Mouse (Mus musculus) G1E (cell line): ENCODE results near the gene Tspan13.

Source experiments
- CTCF ChIP-seq: IDR thresholded peaks from 2 replicates; pipeline ENCODE4 v1.5.1; 2012; ENCODE audit warnings: low read depth, low read length, inconsistent platforms, mixed read lengths
- GATA1 ChIP-seq: IDR thresholded peaks from 2 replicates; pipeline ENCODE4 v1.6.1; 2012; ENCODE audit warnings: borderline replicate concordance, low read length, inconsistent platforms, mixed read lengths
- GATA2 ChIP-seq: IDR thresholded peaks from 2 replicates; pipeline ENCODE4 v1.6.1; 2012; ENCODE audit warnings: low read depth, low read length, inconsistent platforms, borderline replicate concordance
- POLR2AphosphoS5 ChIP-seq: IDR thresholded peaks from 2 replicates; pipeline ENCODE4 v1.6.1; 2012; ENCODE audit warnings: low read depth, low read length, inconsistent platforms; ENCODE audit not compliant: insufficient replicate concordance
- TAL1 ChIP-seq: conservative IDR thresholded peaks from 2 replicates; pipeline ENCODE4 v1.6.1; 2012; ENCODE audit warnings: low read depth, low read length, inconsistent platforms, mixed read lengths

GRCm38 (mm10) chr12:36017791-36018190 is 24.5 kb downstream of the Tspan13 start:
- TF ChIP-seq CTCF (no peak), GATA1 (no peak), TAL1 (no peak), POLR2AphosphoS5 (no peak), GATA2 (no peak)
